Mouse (Mus musculus) spleen, adult 2 months (tissue): ENCODE data around the gene Atg5. TPM values are rescaled to one million over a fixed set of nuclear protein-coding genes. Genes with fewer than 3 reads are reported as not detected.

ENCODE experiments used
- DNase-seq, 2 experiments: peaks; one replicate each; pipeline versions ENCODE4 v3.0.0 to v3.0.0-alpha.2; 2012 to 2021; ENCODE audit warnings: low spot score in 2 of 2, low read depth in 1 of 2
- H3K27ac ChIP-seq: fragments of 200-500 bp; 2 replicates; pipeline ENCODE4 v1.5.1; 2012; ENCODE audit warnings: low read length, inconsistent platforms; ENCODE audit not compliant: insufficient read depth
- H3K27me3 ChIP-seq: fragments of 200-500 bp; 2 replicates; pipeline ENCODE4 v1.6.1; 2012; ENCODE audit warnings: mild to moderate bottlenecking, moderate library complexity, low read length, inconsistent platforms; ENCODE audit not compliant: control insufficient read depth, insufficient read depth
- H3K36me3 ChIP-seq: fragments of 200-500 bp; 2 replicates; pipeline ENCODE4 v1.6.1; 2012; ENCODE audit warnings: mild to moderate bottlenecking, low read length, inconsistent platforms; ENCODE audit not compliant: control insufficient read depth, insufficient read depth
- H3K4me1 ChIP-seq: fragments of 200-500 bp; 2 replicates; pipeline ENCODE4 v1.6.1; 2011; ENCODE audit warnings: inconsistent platforms; ENCODE audit not compliant: control insufficient read depth, insufficient read depth, insufficient read length
- H3K4me3 ChIP-seq: fragments of 200-500 bp; 2 replicates; pipeline ENCODE4 v1.5.1; 2011; ENCODE audit warnings: mild to moderate bottlenecking, inconsistent platforms; ENCODE audit not compliant: insufficient read depth, insufficient read length; ENCODE audit errors: extremely low read depth
- CTCF ChIP-seq: fragments of 200-500 bp; IDR thresholded peaks from 2 replicates; pipeline ENCODE4 v1.5.1; 2011; ENCODE audit warnings: mild to moderate bottlenecking, inconsistent platforms; ENCODE audit not compliant: insufficient read depth, insufficient read length, insufficient replicate concordance; ENCODE audit errors: extremely low read depth
- POLR2A ChIP-seq: fragments of 200-500 bp; IDR thresholded peaks from 2 replicates; pipeline ENCODE4 v1.6.1; 2011; ENCODE audit warnings: low read depth, low read length, inconsistent platforms
- WGBS: fragments of 180-500 bp; shearing (Covaris S2); methylation state at CpG from one replicate; pipeline ENCODE4 v1.1.7; 2018; 5-methylcytosine and 5-hydroxymethylcytosine counted together
- polyA plus RNA-seq: library from polyadenylated mRNA; depleted of rRNA; stranded (reverse); fragments of >200 nt; gene quantifications from 2 replicates; pipeline ENCODE4 v1.2.3, GENCODE M21; 2012; rRNA removed

The Atg5 gene
- polyA plus RNA-seq, 1 experiment, result 5.0 TPM

- no peak for DNase-seq
- H3K27ac ChIP-seq, result no peak overlapping the region
- no peaks in the 10 kb centered on the region for H3K4me1 ChIP-seq
- 55% methylated on average over 3 of the region's 3 CpGs for WGBS
- no peaks in the 10 kb centered on the region for H3K36me3 ChIP-seq
- no peak overlapping the region for H3K4me3 ChIP-seq
- H3K27me3 ChIP-seq, result no peaks in the 10 kb centered on the region
- TF ChIP-seq POLR2A, result no peak
- TF ChIP-seq CTCF, result no peak
Observed at GRCm38 (mm10) chr10:44400119-44400518, 132.0 kb downstream of the Atg5 start.

GRCm38 (mm10) chr10:44400602-44401001 is 132.4 kb downstream of the Atg5 start:
- no peak overlapping the region for H3K4me3 ChIP-seq
- H3K36me3 ChIP-seq, result no peaks in the 10 kb centered on the region
- H3K4me1 ChIP-seq, result no peaks in the 10 kb centered on the region
- WGBS, result 85% methylated on average over 13 of the region's 13 CpGs
- H3K27me3 ChIP-seq, result no peaks in the 10 kb centered on the region
- TF ChIP-seq CTCF, result no peak
- TF ChIP-seq POLR2A, result no peak
- no peak overlapping the region for H3K27ac ChIP-seq
- no peak for DNase-seq

GRCm38 (mm10) chr10:44401600-44401999 is 133.4 kb downstream of the Atg5 start:
- H3K27me3 ChIP-seq, result no peaks in the 10 kb centered on the region
- H3K4me3 ChIP-seq, result no peak overlapping the region
- no peaks in the 10 kb centered on the region for H3K4me1 ChIP-seq
- DNase-seq, result no peak
- no peak for TF ChIP-seq POLR2A
- no peak for TF ChIP-seq CTCF
- no peaks in the 10 kb centered on the region for H3K36me3 ChIP-seq
- H3K27ac ChIP-seq, result no peak overlapping the region
- 85% methylated on average over 10 of the region's 10 CpGs for WGBS

- no peaks in the 10 kb centered on the region for H3K4me1 ChIP-seq
- 40% methylated on average over 7 of the region's 7 CpGs for WGBS
- no peak for DNase-seq
- no peak for TF ChIP-seq CTCF
- TF ChIP-seq POLR2A, result no peak
- H3K27ac ChIP-seq, result no peak overlapping the region
- H3K27me3 ChIP-seq, result no peaks in the 10 kb centered on the region
- H3K36me3 ChIP-seq, result no peaks in the 10 kb centered on the region
- H3K4me3 ChIP-seq, result no peak overlapping the region
Observed at GRCm38 (mm10) chr10:44403415-44403814, 135.3 kb downstream of the Atg5 start.

GRCm38 (mm10) chr10:44409054-44409453 is 140.9 kb downstream of the Atg5 start:
- H3K4me3 ChIP-seq, result no peak overlapping the region
- H3K27me3 ChIP-seq, result no peaks in the 10 kb centered on the region
- TF ChIP-seq CTCF (no peak), POLR2A (no peak)
- WGBS, result 92% methylated on average over 10 of the region's 10 CpGs
- H3K4me1 ChIP-seq, result no peaks in the 10 kb centered on the region
- no peak for DNase-seq
- no peaks in the 10 kb centered on the region for H3K36me3 ChIP-seq
- no peak overlapping the region for H3K27ac ChIP-seq

GRCm38 (mm10) chr10:44409958-44410357 is 141.8 kb downstream of the Atg5 start:
- no peaks in the 10 kb centered on the region for H3K36me3 ChIP-seq
- no peaks in the 10 kb centered on the region for H3K27me3 ChIP-seq
- no peak overlapping the region for H3K4me3 ChIP-seq
- no peak overlapping the region for H3K27ac ChIP-seq
- no peak for DNase-seq
- TF ChIP-seq POLR2A, result no peak
- H3K4me1 ChIP-seq, result no peaks in the 10 kb centered on the region
- 44% methylated on average over 11 of the region's 11 CpGs for WGBS

Other genes starting within 250 kb of the Atg5 start
- 5.9 and 6.9 TPM in 2 replicates for gene Crybg1, start 119.5 kb upstream of the Atg5 start, polyA plus RNA-seq